Mouse (Mus musculus) kidney, postnatal 0 days (tissue): ENCODE results near the gene Plekhs1. TPM values are rescaled to one million over a fixed set of nuclear protein-coding genes. Genes with fewer than 3 reads are reported as not detected.

Experiments used
- ATAC-seq: fragments of 200-750 bp; cut with Nextera tagmentation; replicated peaks from 2 replicates; pipeline ENCODE4 v1.8.0; 2017; ENCODE audit warnings: low read depth, moderate number of reproducible peaks, moderate TSS enrichment, moderate library complexity; ENCODE audit not compliant: low FRiP score
- DNase-seq: peaks from one replicate; pipeline ENCODE4 v3.0.0-alpha.2; 2016; ENCODE audit warnings: low spot score
- H3K27ac ChIP-seq: fragments of 300-500 bp; sonication (generic); 2 replicates; pipeline ENCODE4 v1.5.1; 2014; ENCODE audit warnings: mild to moderate bottlenecking
- H3K27me3 ChIP-seq: fragments of 300-500 bp; sonication (generic); 2 replicates; pipeline ENCODE4 v1.6.1; 2014; ENCODE audit warnings: low read length, mixed read lengths; ENCODE audit not compliant: insufficient read depth
- H3K36me3 ChIP-seq: fragments of 300-500 bp; sonication (generic); 2 replicates; pipeline ENCODE4 v1.6.1; 2014; ENCODE audit warnings: low read length, mixed read lengths; ENCODE audit not compliant: insufficient read depth
- H3K4me1 ChIP-seq: fragments of 300-500 bp; sonication (generic); replicated peaks from 2 replicates; pipeline ENCODE4 v1.6.1; 2014; ENCODE audit warnings: antibody characterized with exemption, low read length, mixed read lengths; ENCODE audit not compliant: insufficient read depth
- H3K4me2 ChIP-seq: fragments of 300-500 bp; sonication (generic); 2 replicates; pipeline ENCODE4 v1.6.1; 2014; ENCODE audit warnings: mild to moderate bottlenecking, low read length, moderate library complexity, mixed read lengths
- H3K4me3 ChIP-seq: fragments of 300-500 bp; sonication (generic); replicated peaks from 2 replicates; pipeline ENCODE4 v1.5.1; 2014; ENCODE audit warnings: low read depth, low read length
- H3K9ac ChIP-seq: fragments of 300-500 bp; sonication (generic); 2 replicates; pipeline ENCODE4 v1.6.1; 2014; ENCODE audit warnings: low read depth, low read length
- H3K9me3 ChIP-seq: fragments of 300-500 bp; sonication (generic); replicated peaks from 2 replicates; pipeline ENCODE4 v1.6.1; 2016; ENCODE audit warnings: low read length, inconsistent platforms, mixed read lengths
- CTCF ChIP-seq: IDR thresholded peaks from 2 replicates; pipeline ENCODE4 v1.5.1; 2016; ENCODE audit warnings: antibody characterized with exemption, low read depth, mild to moderate bottlenecking, moderate library complexity
- WGBS: fragments of 180-500 bp; shearing (Covaris S2); extraction: QIAGEN DNeasy Blood & Tissue Kit; methylation state at CpG from one replicate; pipeline ENCODE4 v1.1.7; 2014; 5-methylcytosine and 5-hydroxymethylcytosine counted together
- polyA plus RNA-seq: library from polyadenylated mRNA; unstranded; fragments of >200 nt; fragmentation: Nextera tagmentation; extraction: Ambion mirVana; gene quantifications from 2 replicates; pipeline ENCODE4 v1.2.1, GENCODE M21; 2015

Plekhs1 gene
- polyA plus RNA-seq, 1 experiment from 2014 or later = 1.8 TPM

GRCm38 (mm10) chr19:56451867-56452266, 9.6 kb upstream of the Plekhs1 start:
- ATAC-seq = no peak
- 57% methylated on average over 4 of the region's 4 CpGs for WGBS

GRCm38 (mm10) chr19:56452421-56452820, 9.0 kb upstream of the Plekhs1 start:
- H3K36me3 ChIP-seq = no peaks in the 10 kb centered on the region
- no peaks in the 10 kb centered on the region for H3K4me1 ChIP-seq
- no peaks in the 10 kb centered on the region for H3K27me3 ChIP-seq
- no peaks in the 10 kb centered on the region for H3K9me3 ChIP-seq
- H3K4me3 ChIP-seq = no peak overlapping the region
- no peak for TF ChIP-seq CTCF
- no peak for ATAC-seq
- no peak for DNase-seq
- 72% methylated on average over 2 of the region's 2 CpGs for WGBS
- H3K27ac ChIP-seq = no peak overlapping the region
- H3K9ac ChIP-seq = no peak overlapping the region
- H3K4me2 ChIP-seq = no peak overlapping the region

More at GRCm38 (mm10) chr19:56451867-56452266, 9.6 kb upstream of the Plekhs1 start:
- peak; percentile 40 for DNase-seq
- TF ChIP-seq CTCF = peak; percentile 29; the same call in 1 of the 2 replicates
- Histone ChIP-seq H3K9ac (no peak overlapping the region), H3K4me2 (no peak overlapping the region), H3K27ac (no peak overlapping the region), H3K27me3 (no peaks in the 10 kb centered on the region), H3K4me3 (no peak overlapping the region), H3K4me1 (no peaks in the 10 kb centered on the region), H3K36me3 (no peaks in the 10 kb centered on the region), H3K9me3 (no peaks in the 10 kb centered on the region)

- H3K9ac ChIP-seq = no peak overlapping the region
- WGBS = 51% methylated on average over 4 of the region's 4 CpGs
- no peaks in the 10 kb centered on the region for H3K9me3 ChIP-seq
- no peaks in the 10 kb centered on the region for H3K27me3 ChIP-seq
- no peak for DNase-seq
- no peaks in the 10 kb centered on the region for H3K4me1 ChIP-seq
- H3K36me3 ChIP-seq = no peaks in the 10 kb centered on the region
- ATAC-seq = no peak
- no peak overlapping the region for H3K4me2 ChIP-seq
- no peak for TF ChIP-seq CTCF
- H3K4me3 ChIP-seq = no peak overlapping the region
- H3K27ac ChIP-seq = no peak overlapping the region
Measured at GRCm38 (mm10) chr19:56454862-56455261, 6.6 kb upstream of the Plekhs1 start.

- H3K9ac ChIP-seq = no peak overlapping the region
- no peak for TF ChIP-seq CTCF
- H3K4me2 ChIP-seq = no peak overlapping the region
- no peaks in the 10 kb centered on the region for H3K27me3 ChIP-seq
- ATAC-seq (no peak), DNase-seq (no peak)
- no peaks in the 10 kb centered on the region for H3K9me3 ChIP-seq
- H3K36me3 ChIP-seq = no peaks in the 10 kb centered on the region
- 22% methylated on average over 2 of the region's 2 CpGs for WGBS
- no peak overlapping the region for H3K27ac ChIP-seq
- H3K4me1 ChIP-seq = no peaks in the 10 kb centered on the region
- no peak overlapping the region for H3K4me3 ChIP-seq
Measured at GRCm38 (mm10) chr19:56455369-56455768, 6.1 kb upstream of the Plekhs1 start.

- Histone ChIP-seq H3K9me3 (no peaks in the 10 kb centered on the region), H3K36me3 (no peaks in the 10 kb centered on the region), H3K9ac (no peak overlapping the region), H3K4me3 (no peak overlapping the region), H3K27me3 (no peaks in the 10 kb centered on the region), H3K4me1 (0 out of 2 replicates have a peak, but pooled peaks cover 8% of the 10 kb centered on the region), H3K4me2 (no peak overlapping the region), H3K27ac (no peak overlapping the region)
- WGBS = 71% methylated on average over 4 of the region's 4 CpGs
- TF ChIP-seq CTCF = no peak
- DNase-seq = no peak
- no peak for ATAC-seq
Measured at GRCm38 (mm10) chr19:56457569-56457968, 3.9 kb upstream of the Plekhs1 start.

GRCm38 (mm10) chr19:56459154-56460050, 2.0 kb upstream of the Plekhs1 start:
- WGBS = 77% methylated on average over 10 of the region's 10 CpGs
- H3K4me2 ChIP-seq = no peak overlapping the region
- no peak for DNase-seq

More at GRCm38 (mm10) chr19:56459154-56460050, 2.0 kb upstream of the Plekhs1 start:
- Histone ChIP-seq H3K27me3 (no peaks in the 10 kb centered on the region), H3K4me3 (no peak overlapping the region), H3K36me3 (no peaks in the 10 kb centered on the region), H3K9me3 (no peaks in the 10 kb centered on the region), H3K9ac (no peak overlapping the region), H3K27ac (no peak overlapping the region), H3K4me1 (0 out of 2 replicates have a peak, but pooled peaks cover 8% of the 10 kb centered on the region)
- no peak for ATAC-seq
- TF ChIP-seq CTCF = no peak
